Mouse (Mus musculus) cerebellum, adult 9-10 months (tissue): ENCODE measurements at regions not wholly inside any gene's neighbourhood (a gene's known extent, or its start where the extent isn't known, plus 50 kb on each side); places are given as distances from the start of the nearest gene placed in this dataset.

Experiments used
- DNase-seq: peaks from one replicate; pipeline ENCODE4 v3.0.0; 2022

DNA sequence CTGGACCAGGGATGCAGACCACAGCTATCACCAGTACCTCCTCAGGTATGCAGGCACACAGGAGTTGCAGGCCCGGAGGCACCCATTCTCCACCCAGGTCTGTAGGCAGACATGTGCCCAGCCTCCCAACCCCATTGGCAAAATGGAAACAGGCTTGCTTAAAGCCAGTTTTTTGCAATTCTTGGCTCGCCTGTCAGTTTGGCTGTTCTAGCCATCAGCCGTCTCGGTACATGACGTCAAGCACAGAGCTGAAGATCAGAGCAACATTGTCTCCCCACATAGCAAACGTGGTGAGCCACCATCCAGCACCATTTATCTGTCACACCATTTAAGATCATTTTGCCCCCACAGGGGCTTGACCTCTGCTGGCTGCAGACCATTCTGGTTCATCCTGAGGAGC is 196.1 kb upstream of the Cops8 start:
- no peak for DNase-seq

GRCm38 (mm10) chr1:90408504-90409215 is 194.1 kb upstream of the Cops8 start:
- no peak for DNase-seq

DNA sequence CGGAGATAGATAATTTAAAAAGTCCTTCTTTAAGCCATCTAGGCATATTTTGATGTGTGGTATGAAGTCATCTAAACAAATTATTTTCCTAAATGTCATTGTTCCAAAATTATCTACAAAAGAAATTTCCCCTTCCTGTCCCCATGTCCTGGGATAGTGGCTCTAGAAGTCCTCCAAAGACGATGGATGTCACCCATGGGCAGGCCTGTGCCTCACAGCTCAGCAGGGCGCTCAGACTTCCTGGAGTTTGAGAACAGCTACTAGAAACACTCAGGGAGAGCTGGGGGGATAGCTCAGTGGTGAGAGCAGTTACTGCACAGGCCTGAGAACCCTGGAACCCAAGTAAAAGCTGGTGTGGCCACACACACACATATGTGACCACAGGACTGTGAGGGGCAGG is 193.5 kb upstream of the Cops8 start:
- DNase-seq: no peak

- DNase-seq: no peak
Measured at GRCm38 (mm10) chr1:90412511-90413045, 190.2 kb upstream of the Cops8 start.

- peak; percentile 82 for DNase-seq
Measured at GRCm38 (mm10) chr1:90414751-90415150, 188.0 kb upstream of the Cops8 start.

DNA sequence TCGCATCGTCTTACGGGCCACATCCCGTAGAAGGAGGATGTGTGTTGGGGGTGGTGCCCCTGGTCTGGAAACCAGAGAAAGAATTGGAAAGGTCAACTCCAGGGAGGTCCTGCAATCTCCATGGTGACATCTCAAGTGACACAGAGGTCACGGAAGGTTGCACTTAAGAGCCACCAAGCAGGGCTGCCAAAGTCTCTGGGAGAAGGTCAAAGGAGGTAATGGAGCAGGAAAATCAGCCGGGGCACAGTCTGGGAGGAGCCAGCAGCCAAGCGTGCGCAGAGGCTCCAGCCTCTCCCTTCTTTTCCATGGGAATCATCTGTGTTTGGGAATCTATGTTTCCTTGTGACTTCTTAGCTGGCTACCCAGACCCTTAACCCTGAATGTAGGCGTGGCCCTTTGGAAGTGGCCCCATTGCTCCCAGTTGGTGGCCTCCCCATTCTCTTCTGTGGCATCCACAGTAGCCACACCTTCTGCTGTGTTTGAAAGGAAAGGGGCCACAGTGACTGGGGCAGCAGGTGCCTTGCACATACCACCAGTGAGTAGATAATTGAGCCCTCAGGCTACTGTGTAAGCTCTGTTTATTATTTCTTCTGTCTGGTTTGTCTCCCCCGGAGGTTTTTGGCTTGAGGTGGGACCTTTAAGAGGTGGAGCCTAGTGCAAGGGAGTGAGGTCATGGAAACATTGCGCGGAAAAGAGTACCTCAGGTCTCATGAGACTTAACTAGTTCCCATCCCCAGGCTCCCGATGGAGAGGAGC is 178.5 kb upstream of the Cops8 start:
- no peak for DNase-seq

DNA sequence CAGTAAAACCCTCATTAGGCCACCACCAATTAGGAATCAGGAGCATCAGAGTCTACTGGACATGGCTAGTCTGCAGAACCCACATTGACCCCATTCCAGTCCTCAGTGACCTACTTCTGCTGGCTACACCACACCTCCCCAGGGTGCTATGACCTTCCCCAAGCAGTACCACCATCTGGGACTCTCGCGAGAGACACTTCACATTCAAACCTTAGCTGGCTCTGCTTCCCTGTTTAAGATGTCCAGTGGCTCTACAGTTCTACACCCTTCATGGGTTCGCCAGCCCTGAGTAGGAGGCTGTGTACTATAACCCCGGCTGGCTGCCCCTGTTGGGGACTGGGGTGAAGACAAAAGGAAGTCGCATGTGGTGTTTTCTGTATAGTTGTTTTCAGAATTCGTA is 174.4 kb upstream of the Cops8 start:
- no peak for DNase-seq

- no peak for DNase-seq
Measured at GRCm38 (mm10) chr1:90428774-90429173, 174.0 kb upstream of the Cops8 start.

DNA sequence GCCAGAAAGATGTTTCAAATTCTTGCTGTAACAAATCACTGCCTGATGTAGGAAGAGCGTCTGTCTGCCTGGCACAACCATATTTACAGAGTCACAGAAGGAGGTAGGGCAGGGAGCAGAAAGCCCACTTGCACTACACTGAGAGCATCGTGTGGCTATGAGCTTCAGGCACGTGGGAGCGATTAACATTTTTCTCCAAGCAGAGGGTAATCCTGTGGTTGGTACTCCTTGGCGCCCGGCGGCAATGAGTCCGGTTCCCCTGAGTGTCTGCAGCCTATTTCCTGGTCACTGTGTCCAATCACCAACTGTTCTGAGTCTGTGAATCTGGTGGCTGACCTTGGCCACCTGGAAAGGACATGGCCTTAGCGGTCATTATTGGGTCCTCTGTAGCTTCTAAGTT is 172.3 kb upstream of the Cops8 start:
- no peak for DNase-seq

GRCm38 (mm10) chr1:90431783-90432182 is 171.0 kb upstream of the Cops8 start:
- no peak for DNase-seq

DNA sequence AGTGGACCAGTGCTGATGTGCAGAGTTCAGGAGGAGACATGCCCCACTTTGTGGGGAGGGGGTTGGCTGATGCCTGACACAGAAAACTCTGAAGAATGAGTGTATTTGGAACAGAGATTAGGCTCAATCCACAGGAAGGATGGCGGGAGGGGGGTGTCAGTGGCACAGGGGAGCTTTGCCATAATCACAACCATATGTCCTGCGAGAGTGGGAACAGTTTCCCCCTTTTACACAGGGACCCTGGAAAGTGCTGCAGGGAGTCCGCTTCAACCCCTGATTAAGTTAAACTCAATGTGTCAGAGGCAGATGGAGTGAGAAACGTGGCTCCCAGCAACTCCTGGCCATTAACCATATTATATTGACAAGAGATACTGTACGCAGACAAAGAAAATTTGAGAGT is 168.9 kb upstream of the Cops8 start:
- no peak for DNase-seq

- no peak for DNase-seq
Measured at GRCm38 (mm10) chr1:90440638-90441037, 162.1 kb upstream of the Cops8 start.

DNA sequence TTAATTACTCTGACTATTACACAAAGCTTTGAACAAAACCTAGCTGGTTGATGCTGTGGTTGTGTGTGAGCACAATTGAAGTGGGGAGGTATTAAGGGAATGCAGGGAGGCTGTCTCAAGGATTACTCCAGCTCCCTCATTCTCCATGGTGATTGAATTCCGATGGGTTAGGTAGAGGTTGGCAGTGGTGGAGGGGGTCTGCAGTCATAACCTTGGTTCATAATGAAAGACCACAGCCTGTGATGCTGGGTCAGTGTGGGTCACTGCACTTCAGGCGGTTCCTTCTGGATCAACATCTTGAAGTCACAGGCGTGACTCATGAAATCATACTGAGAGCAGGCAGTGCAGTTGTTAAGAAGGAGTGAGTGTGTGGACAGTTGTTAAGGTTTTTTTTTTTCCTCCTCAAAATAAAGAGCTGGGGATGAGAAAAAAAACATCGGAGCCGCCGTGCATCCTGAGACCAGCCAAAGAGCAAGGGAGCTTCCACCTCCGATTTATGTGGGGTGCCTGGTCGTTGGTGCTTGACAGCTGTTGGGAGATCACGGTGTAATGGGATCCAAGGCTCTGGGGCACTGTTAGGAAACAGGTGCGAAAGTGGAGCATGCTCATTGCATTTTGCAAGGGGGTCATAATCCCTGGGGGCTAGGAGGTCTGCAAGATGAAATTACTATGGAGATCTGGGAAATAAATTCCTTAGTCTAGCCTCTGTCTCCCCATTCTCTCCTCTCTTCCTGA is 161.5 kb upstream of the Cops8 start:
- no peak for DNase-seq

- no peak for DNase-seq
Measured at GRCm38 (mm10) chr1:90442250-90443240, 160.2 kb upstream of the Cops8 start.

GRCm38 (mm10) chr1:90449571-90450226 is 153.1 kb upstream of the Cops8 start:
- no peak for DNase-seq

DNA sequence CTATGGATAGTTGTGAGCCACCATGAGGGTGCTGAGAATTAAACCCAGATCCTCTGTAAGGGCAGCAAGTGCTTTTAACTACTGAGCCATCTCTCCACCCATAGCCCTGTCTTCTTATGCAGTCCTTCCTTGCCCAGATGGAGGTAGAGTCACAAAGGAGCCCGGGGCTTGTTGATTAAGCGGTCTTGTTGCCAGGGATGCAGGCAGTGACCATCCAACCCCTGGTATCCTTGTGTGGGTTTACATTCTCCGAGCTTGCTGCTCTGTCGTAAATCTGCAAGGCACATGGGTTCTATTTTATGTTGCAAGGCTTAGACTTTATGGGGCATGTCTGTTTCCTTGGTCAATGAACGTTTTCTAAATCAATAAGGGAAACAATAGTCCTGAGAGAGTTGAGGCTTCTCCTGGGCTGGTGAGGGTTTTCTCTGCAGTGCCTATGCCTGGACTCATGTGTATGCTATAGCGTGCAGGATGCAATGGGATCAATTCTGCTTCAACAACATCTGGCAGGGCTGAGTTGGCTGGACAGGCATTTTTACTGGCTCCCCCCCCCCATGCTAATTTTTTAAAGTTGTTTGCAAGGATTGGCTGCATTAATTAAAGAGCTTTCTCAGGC is 150.7 kb upstream of the Cops8 start:
- DNase-seq: no peak

DNA sequence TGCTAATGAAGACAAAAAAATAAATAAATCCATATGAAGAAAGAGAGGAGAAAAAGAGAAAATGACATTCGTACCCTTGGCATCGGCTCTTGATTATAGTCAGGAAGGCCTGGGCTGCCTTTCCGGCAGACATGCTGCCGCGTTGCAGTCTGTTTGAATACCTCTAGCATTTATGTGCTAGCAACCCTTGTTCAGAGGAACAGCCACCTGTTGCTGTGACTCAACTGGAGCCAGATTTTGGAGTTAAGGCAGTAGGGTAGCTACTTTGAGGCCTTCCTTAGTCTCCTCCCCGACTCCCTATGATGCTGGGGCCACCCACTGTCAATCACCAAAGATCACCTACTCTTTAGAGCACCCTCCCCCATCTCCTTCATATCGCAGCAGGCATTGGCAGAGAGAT is 148.5 kb upstream of the Cops8 start:
- DNase-seq: no peak

DNA sequence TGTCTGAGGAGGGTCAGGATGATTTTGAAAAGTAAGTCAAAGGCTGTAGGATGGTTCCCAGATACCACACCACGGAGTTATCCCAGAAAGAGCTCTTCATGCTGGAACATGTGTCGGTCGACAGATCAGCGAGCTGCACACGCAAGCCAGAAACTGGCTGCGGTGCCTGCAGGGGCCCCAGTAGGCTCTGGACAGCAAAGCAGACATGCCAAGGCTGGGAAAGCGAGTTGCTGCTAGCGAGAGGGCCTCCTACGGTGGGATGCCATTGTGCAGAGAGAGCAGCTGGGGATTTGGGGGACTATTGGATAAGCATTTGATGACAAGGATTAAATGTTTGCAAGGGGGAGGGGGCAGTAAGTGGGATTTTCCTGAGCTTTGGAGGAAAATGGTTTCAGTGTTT is 145.4 kb upstream of the Cops8 start:
- no peak for DNase-seq

DNA sequence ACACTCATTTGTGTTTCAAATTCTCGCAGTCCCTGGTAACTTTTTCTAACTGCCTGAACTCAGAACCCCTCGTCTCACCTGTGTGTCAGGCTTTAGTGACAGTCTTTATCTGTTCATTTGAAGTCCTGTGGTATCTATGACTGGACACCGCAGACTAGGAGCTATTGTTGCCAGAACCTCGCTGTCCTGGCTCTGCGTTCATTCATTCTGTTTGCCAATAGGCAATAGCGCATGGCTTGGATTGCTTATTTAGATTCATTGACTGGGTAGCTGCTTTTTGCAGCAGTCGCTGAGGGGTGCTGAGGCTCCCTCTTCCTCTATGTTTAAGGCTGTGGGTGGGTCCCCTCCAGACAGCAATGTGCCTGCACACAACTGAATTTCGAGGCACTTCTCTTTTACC is 144.6 kb upstream of the Cops8 start:
- no peak for DNase-seq

GRCm38 (mm10) chr1:90461699-90462098 is 141.1 kb upstream of the Cops8 start:
- DNase-seq: no peak

DNA sequence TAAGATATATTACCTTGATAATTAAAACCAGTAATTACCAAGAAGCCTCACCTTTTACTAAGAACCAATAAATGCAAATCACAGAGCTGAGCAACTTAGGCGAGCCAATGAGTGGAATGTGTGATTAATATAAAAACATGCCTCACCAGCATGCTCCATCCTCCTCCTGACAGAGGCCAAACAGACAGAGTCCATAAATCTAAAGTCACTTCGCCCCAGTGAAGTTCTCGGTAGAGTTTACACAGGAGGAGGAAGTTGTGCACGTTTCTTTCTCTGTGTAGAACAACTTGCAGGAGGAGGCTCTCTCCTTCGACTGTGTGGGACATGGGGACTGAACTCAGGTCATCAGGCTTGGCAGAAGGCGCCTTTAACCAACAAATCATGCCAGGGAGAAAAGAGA is 139.5 kb upstream of the Cops8 start:
- no peak for DNase-seq
